Mouse (Mus musculus) CD4-positive naive resting alpha-beta T cell, adult 57 days (primary cell): ENCODE results near the gene Ndufa6. TPM values are rescaled to one million over a fixed set of nuclear protein-coding genes. Genes with fewer than 3 reads are reported as not detected.

Experiments used
- total RNA-seq: library from RNA; stranded (reverse); gene quantifications from one replicate; pipeline ENCODE4 v1.2.4, GENCODE M21; 2023

The Ndufa6 gene
- 113 TPM for total RNA-seq

DNA sequence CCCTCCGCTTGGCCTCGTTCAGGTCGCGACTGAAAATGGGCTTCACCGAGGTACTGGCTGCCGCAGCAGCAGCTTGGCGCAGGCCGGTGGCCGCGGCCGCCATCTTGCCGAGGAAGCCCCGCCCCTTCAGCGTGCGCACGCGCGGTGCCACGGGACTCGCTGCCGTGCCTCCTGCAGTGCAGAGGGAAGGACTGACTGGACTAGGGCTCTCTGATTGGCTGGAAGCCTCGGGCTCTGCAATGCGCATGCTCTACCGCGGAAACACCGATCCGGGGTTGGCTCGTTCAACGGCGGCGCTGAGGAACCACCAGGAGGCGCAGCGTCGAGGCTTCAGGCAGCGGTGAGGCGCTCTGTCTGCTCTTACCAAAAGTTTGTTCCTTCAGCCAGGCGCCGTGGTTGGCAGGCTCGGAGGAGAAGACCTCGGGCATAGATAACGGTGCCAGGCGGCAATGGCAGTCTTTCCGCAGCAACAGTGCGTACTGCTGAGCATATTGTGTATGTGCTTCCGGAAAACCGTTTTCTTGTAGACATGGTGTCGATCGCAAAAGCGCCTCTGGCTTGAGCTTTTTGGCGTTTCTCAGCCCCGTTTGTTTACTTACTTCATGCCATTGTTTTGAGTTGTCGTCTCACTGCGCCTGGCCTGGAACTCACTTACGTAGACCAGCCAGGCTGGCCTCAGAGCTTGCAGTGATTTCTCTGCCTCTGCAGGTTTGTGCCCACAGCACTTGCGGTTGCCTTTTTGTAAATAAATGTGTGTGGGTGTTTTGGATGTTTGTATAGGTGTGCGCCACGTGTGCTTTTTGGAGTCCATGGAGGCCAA, at the start of gene Ndufa6:
Ndufa6 (minus strand) TSS at position 197 of the 820 bp plus-strand sequence.

DNA sequence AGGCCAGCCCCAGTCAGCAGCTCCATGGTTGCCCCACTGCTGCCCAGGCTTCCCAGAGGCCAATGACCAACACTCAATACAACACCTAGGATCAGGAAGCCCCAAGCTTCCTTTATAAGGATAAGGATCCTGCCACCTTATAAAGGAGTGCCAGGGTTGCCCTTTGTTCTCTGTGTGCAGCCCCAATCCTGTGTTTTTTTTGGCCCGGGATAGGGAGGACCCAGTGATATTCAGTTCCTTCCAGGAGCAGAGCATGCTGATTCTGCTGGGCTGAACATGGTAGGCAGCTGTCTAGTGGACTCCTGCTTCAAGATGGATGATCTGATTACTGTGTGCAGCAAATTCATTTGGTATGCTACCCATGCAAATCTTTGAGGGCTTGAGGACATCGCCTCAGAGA, 39.8 kb upstream of the Ndufa6 start, which contains the start of gene Cyp2d11:
Cyp2d11 (minus strand) TSS at position 101 of the 400 bp plus-strand sequence.

DNA sequence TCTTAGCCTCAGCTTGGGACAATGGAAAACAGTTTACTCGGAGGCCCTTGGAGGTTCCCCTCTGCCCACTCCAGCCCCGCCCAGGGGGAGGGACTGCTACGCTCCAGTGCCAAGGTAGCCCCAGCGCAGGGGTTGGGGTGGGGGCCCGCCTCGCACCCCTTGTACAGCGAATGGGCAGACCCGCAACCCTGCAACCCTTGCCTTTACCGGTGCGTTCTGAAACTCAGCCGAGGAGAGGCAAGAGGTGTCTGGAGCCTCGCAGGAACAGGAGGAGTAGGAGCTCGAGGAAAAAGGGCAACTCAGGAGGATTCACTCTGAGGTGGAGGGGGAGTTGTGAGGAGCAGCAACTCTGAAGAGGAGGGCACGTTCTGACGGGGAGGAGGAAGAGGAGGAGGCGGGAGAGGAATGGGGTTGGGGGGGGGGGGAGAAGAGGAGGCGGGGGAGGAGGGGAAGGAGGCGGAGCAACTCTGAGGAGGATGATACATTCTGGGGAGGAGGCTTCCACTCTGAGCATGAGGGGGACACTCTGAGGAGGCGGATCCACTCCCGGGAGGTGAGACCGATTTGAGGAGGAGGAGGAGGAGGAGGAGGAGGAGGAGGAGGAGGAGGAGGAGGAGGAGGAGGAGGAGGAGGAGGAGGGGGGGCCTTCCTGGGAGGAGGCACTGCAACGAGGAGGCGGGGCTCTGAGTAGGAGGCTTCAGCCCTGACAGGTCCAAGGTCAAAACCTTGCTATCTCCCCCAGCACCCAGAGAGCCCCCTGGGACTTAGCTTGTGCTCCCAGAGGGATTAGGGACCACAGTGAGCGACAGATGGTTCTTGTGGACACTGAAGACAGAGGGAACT, 26.0 kb upstream of the Ndufa6 start, which contains the start of gene Cyp2d22:
Cyp2d22 (minus strand) TSS at position 390 of the 843 bp plus-strand sequence.

DNA sequence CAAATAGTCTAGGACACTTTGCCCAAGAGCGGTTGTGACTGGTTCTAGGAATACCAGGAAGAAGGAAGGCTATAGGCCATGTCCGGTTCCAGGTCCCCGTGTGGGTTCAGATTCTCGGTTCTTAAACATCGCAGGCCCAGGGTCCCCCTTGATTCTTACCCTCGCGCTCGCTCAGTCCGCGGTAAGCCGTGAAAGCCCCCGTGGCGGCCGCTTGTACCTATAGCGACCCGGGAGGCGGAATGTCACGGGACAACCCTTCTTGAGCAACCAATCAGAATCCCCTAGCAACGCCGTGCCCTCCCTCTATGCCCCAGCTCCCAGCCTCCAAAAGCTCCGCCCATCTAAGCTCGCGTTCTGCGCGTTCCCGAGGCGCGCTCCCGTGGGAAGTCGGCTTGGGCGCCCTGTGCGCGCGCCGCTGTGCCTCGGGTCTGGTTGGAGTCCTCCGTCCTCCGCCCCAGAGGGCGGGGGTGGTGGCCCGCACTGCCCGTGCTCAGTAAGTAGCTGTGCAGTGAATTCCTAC, 15.5 kb downstream of the Ndufa6 start, which contains the start of the genes Naga, Pheta2 and Smdt1:
Naga (minus strand) TSS at position 333 of the 520 bp plus-strand sequence.
Pheta2 (plus strand) TSS at position 350 of the 520 bp plus-strand sequence.
Smdt1 (plus strand) TSS at position 367 of the 520 bp plus-strand sequence.

Other genes starting within 250 kb of the Ndufa6 start
- 36.7 TPM for gene Ccdc134, start 226.4 kb downstream of the Ndufa6 start, total RNA-seq
- gene Srebf2, start 207.1 kb downstream of the Ndufa6 start, total RNA-seq = 211 TPM
- gene Shisa8, start 141.5 kb downstream of the Ndufa6 start, total RNA-seq = not detected
- 9.7 TPM for gene Tnfrsf13c, start 130.0 kb downstream of the Ndufa6 start, total RNA-seq
- not detected for gene Cenpm, start 109.6 kb downstream of the Ndufa6 start, total RNA-seq
- not detected for gene 1500009C09Rik, start 101.9 kb downstream of the Ndufa6 start, total RNA-seq
- gene Sept3, start 79.4 kb downstream of the Ndufa6 start, total RNA-seq = not detected
- not detected for gene Wbp2nl, start 55.4 kb downstream of the Ndufa6 start, total RNA-seq
- gene Naga, start 15.4 kb downstream of the Ndufa6 start, total RNA-seq = 56.1 TPM
- 0.27 TPM for gene Pheta2, start 15.4 kb downstream of the Ndufa6 start, total RNA-seq
- 91.4 TPM for gene Smdt1, start 15.4 kb downstream of the Ndufa6 start, total RNA-seq
- 11.1 TPM for gene Cyp2d22, start 25.9 kb upstream of the Ndufa6 start, total RNA-seq
- gene Cyp2d11, start 39.7 kb upstream of the Ndufa6 start, total RNA-seq = not detected
- gene Cyp2d10, start 52.9 kb upstream of the Ndufa6 start, total RNA-seq = not detected
- gene Cyp2d9, start 79.1 kb upstream of the Ndufa6 start, total RNA-seq = not detected
- not detected for gene Cyp2d12, start 200.8 kb upstream of the Ndufa6 start, total RNA-seq